Mouse (Mus musculus): ENCODE measurements around the gene Slc6a15.

The Slc6a15 gene

GRCm38 (mm10) chr10:103367371-103368295 lies at the start of gene Slc6a15:
TSS of gene Slc6a15 (plus strand) at chr10:103367783.
- DNase-seq (ENCODE audit: low spot score) = peak; percentile 1

DNA sequence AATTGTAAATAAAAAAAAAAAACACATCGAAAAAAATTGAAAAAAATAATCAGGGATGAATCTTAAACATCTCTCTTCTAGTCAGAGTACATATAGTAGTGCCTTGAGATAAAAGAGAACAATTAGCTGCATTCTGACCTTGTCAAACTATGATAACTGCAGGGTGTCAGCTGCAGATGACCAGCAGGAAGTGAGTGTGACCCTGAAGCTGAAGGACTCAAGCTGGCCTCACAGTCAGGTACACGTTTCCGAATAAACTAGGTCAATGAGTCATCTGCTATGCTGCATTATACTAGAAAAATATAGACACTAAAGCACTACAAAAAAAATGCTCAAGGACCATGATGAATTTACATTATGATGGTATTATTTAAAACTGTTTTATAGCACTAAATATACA lies 45.6 kb upstream of the Slc6a15 start:
- DNase-seq (ENCODE audit: low spot score) = no peak

GRCm38 (mm10) chr10:103323386-103323785 lies 44.2 kb upstream of the Slc6a15 start:
- no peak for DNase-seq (ENCODE audit: low spot score)

DNA sequence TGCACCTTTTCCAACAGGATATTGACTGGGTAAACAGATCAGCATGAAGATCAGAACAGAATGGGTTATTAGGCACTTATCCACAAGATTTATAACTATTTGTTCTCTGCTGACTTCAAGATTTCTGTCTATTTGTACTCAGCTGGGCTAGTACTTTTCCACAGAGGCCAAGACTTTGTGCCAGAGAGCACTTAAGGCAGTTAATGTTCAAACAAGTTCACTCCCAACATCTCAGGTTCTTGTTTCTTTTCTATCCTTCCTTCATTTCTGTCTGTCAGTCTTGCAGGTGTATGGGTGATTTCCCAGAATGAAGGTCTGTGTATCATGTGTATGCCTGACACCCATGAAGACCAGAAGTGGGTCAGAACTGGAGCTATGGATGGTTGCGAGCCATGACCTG lies 33.3 kb upstream of the Slc6a15 start:
- no peak for DNase-seq (ENCODE audit: low spot score)

DNA sequence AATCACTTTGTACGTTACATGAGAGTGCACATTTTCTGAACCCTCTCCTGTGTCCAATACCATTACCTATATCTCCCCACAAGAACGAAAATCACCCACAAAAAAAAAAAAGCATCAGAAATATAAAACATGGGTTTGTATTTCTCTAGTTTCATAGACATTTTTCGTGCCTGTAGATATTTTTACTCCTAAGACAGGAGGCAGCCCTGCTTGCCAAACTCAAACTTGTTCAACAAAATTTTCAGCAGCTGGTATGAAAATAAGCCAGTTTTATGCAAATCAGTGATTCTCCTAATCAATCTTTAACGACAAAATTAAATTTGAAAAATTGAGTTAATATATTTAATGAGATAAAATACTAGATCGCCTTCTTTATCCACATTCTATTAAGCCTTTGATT lies 27.7 kb upstream of the Slc6a15 start:
- no peak for DNase-seq (ENCODE audit: low spot score)

DNA sequence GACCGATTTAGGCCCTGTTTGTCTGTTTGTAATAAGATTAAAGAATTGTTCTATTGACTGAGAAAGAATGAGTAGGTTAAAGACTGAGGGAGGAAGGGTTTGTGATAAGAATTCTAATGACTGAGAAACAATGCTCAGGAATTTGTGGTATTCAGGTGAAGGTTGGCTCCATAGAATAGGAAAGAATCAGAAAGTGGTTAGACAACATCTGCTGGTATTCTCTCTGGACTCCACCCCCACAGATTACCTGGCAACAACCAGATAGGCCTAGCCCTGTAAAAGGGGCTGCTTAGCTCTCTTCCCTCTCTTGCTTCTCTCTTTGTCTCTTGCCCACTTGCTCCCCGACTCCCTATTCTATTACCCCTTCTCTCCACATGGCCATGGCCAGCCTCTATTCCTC lies 20.8 kb upstream of the Slc6a15 start:
- no peak for DNase-seq (ENCODE audit: low spot score)

GRCm38 (mm10) chr10:103368296-103369080 lies 905 bp downstream of the Slc6a15 start:
- DNase-seq (ENCODE audit: low spot score) = peak; percentile 1

- peak; percentile 1 for DNase-seq (ENCODE audit: low spot score)
Measured at GRCm38 (mm10) chr10:103369081-103369420, 1.5 kb downstream of the Slc6a15 start.

GRCm38 (mm10) chr10:103402171-103402570 lies 34.6 kb downstream of the Slc6a15 start:
- DNase-seq (ENCODE audit: low spot score) = no peak

DNA sequence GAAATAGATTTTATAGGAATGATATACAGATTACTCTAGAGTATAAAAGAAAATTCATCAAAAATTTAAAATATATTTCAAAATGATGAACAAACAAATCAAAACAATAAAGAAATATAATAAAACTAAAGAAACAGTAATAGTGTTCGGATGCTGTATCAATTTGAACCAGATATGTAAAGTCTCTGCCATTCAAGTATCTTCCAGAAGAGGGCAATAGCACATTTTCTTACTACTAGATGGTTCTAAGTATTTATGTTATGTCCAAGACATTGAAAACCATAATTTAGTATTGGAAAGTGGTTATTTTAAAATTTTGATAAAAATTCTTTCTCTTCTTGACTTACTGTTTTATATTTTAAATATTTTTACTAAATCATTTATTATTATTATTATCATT lies 60.1 kb downstream of the Slc6a15 start:
- DNase-seq (ENCODE audit: low spot score) = no peak

DNA sequence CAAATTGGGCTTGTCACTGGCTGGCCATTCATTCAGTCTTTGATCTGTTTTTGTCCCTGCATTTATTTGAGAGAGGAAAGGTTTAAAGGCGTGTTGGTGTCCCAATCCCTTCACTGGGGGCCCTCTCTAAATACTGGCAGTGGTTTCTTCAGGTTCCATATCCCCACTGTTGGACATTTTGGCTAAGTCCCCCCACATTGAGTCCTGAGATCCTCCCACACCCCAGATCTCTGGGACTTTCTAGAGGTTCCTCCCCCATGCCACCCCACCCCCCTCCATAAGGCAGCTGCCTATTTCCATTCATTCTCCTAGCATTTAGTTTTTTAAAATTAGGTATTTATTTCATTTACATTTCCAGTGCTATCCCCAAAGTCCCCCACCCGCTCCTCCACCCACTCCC lies 75.0 kb downstream of the Slc6a15 start:
- DNase-seq (ENCODE audit: low spot score) = no peak

GRCm38 (mm10) chr10:103443070-103443469 lies 75.5 kb downstream of the Slc6a15 start:
- no peak for DNase-seq (ENCODE audit: low spot score)

GRCm38 (mm10) chr10:103448340-103448739 lies 80.8 kb downstream of the Slc6a15 start:
- DNase-seq (ENCODE audit: low spot score) = no peak

- no peak for DNase-seq (ENCODE audit: low spot score)
Measured at GRCm38 (mm10) chr10:103457896-103458295, 90.3 kb downstream of the Slc6a15 start.

Data from ovary, postnatal 10 days (tissue).